Mouse (Mus musculus) gastrocnemius, postnatal 25 days (tissue): ENCODE measurements around the gene Dtx3l. TPM values are rescaled to one million over a fixed set of nuclear protein-coding genes. Genes with fewer than 3 reads are reported as not detected.
"Not testable (repeated sequence)": the region's sequence is repeated elsewhere in the genome, so short reads cannot be mapped to it uniquely, and the experiment has no call there.

Source experiments
- DNase-seq: peaks from one replicate; pipeline ENCODE4 v3.0.0; 2022
- total RNA-seq, 2 experiments: library from RNA; stranded (reverse); gene quantifications; 1 replicate in 1 of 2; 2 replicates in 1 of 2; pipeline ENCODE4 v1.2.3; 2021

The Dtx3l gene
- total RNA-seq, 2 experiments from 2014 or later, result 3.2 to 4.2 TPM

GRCm38 (mm10) chr16:35932179-35933055 is 6.5 kb downstream of the Dtx3l start:
- DNase-seq, result no peak

- no peak for DNase-seq
Observed at GRCm38 (mm10) chr16:35924341-35924740, 14.6 kb downstream of the Dtx3l start.

GRCm38 (mm10) chr16:35923546-35924198 is 15.3 kb downstream of the Dtx3l start:
- DNase-seq, result no peak

GRCm38 (mm10) chr16:35922301-35922895 is 16.6 kb downstream of the Dtx3l start:
- no peak for DNase-seq

GRCm38 (mm10) chr16:35921676-35922235 is 17.2 kb downstream of the Dtx3l start:
- no peak for DNase-seq

GRCm38 (mm10) chr16:35918721-35919543 is 20.0 kb downstream of the Dtx3l start:
- DNase-seq, result no peak

GRCm38 (mm10) chr16:35914301-35914700 is 24.6 kb downstream of the Dtx3l start:
- DNase-seq, result no peak

GRCm38 (mm10) chr16:35913526-35913925 is 25.4 kb downstream of the Dtx3l start:
- DNase-seq, result no peak

- DNase-seq, result no peak
Observed at GRCm38 (mm10) chr16:35911449-35911848, 27.5 kb downstream of the Dtx3l start.

GRCm38 (mm10) chr16:35907432-35908201 is 31.3 kb downstream of the Dtx3l start:
- DNase-seq, result peak; percentile 16

- no peak for DNase-seq
Observed at GRCm38 (mm10) chr16:35906887-35907286, 32.1 kb downstream of the Dtx3l start.

- DNase-seq, result no peak
Observed at GRCm38 (mm10) chr16:35905819-35906485, 33.0 kb downstream of the Dtx3l start.

GRCm38 (mm10) chr16:35905355-35905754 is 33.6 kb downstream of the Dtx3l start:
- DNase-seq, result no peak

GRCm38 (mm10) chr16:35904121-35904736 is 34.7 kb downstream of the Dtx3l start:
- DNase-seq, result no peak

GRCm38 (mm10) chr16:35903014-35903640 is 35.8 kb downstream of the Dtx3l start:
- DNase-seq, result no peak

GRCm38 (mm10) chr16:35900541-35900940 is 38.4 kb downstream of the Dtx3l start:
- no peak for DNase-seq

- no peak for DNase-seq
Observed at GRCm38 (mm10) chr16:35894997-35895396, 44.0 kb downstream of the Dtx3l start.

- not testable (repeated sequence) for DNase-seq
Observed at GRCm38 (mm10) chr16:35891603-35892002, 47.3 kb downstream of the Dtx3l start.

- DNase-seq, result no peak
Observed at GRCm38 (mm10) chr16:35890645-35891044, 48.3 kb downstream of the Dtx3l start.
